Comparison of ENCODE assay signal across 1 mouse cellular context in genomic region chr9:35564536-35565240, GRCm38 (mm10).
TF ChIP-seq lines count a peak whose summit lies in the region.

No protein-coding gene starts in this region.

TF ChIP-seq in MEL, 35 proteins besides CTCF, POLR2A, EP300 and RAD21 (continued from another document):
- peak; percentile 57; the same call in 1 of the 2 replicates for TF ChIP-seq USF1 (IDR thresholded peaks at IDR 0.05; ENCODE audit: low read depth, low read length)
